Mouse (Mus musculus) layer of hippocampus, postnatal 14 days (tissue): Measurements from ENCODE around the gene Fiz1. TPM values are rescaled to one million over a fixed set of nuclear protein-coding genes. Genes with fewer than 3 reads are reported as not detected.

ENCODE experiments used
- DNase-seq, 2 experiments: peaks; one replicate each; pipeline ENCODE4 v3.0.0; 2021 to 2022; ENCODE audit warnings: low spot score in 2 of 2, mixed read lengths in 1 of 2
- long read RNA-seq, 2 experiments: library from polyadenylated mRNA; stranded (forward); transcript quantifications; one replicate each; pipeline ENCODE4 v2.0.0; 2021
- total RNA-seq, 2 experiments: library from RNA; stranded (reverse); gene quantifications; 2 replicates each; pipeline ENCODE4 v1.2.3; 2021

Gene Fiz1
- 10 to 100 TPM; 21.4 to 27.7 TPM for total RNA-seq
- long read RNA-seq, experiment 1, transcript Fiz1-201 (3 exons, 2,546 nt): major isoform, 7 of 11 reads
- long read RNA-seq, experiment 1, partial matches to known transcripts: 1 of 11 reads
- long read RNA-seq, experiment 1, other reads (novel, unspliced or antisense): 1 of 11 reads
- long read RNA-seq, experiment 2, transcript Fiz1-201 (3 exons, 2,546 nt): major isoform, 13 of 18 reads
- long read RNA-seq, experiment 2, partial matches to known transcripts: 2 of 18 reads
- long read RNA-seq, experiment 2, other reads (novel, unspliced or antisense): 0 of 18 reads

DNA sequence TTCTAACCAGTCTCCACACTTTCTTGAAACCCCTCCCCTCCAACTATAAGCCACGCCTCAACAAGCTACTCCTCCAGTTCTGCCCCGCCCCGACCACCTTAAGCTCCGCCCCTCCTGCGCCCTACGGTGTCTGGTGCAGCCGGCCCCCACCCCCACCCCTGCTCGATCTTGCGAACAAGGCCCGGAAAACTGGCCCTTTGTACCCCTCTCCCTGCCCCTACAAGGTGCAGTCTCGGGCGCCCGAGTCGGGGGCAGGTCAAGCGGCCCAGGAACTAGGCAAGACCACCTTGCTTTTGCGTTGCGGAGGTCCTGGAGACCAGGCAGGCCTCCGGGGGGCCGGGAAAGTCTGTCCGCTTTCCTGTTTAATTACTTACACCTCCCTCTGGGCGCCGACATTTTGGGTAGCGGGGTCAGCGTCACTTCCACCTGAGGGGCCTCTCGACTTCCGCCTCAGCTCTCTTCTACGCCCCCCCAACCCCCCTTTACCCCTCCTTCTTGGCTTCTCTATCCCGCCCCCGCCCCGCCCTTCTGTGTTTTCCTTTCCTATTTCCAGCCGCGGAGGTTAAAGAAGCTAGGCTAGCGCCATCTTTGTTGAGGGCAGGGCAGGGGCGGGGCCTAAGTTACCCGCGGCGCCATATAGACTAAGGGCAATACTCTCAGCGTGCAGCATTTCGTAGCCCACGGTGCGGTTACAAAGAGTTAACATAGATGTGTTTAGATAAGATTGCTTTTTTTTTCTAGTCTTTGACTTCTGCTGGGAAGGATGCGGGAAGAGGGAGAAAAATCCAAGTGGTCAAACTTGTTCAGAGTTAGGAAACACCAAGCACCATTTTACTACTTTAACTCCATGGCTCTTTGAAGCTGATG is at the start of gene Fiz1, which contains the start of gene Zfp524:
Fiz1 (minus strand) TSS at position 447 of the 867 bp plus-strand sequence.
Zfp524 (plus strand) TSS at position 165 of the 867 bp plus-strand sequence.
- peak; percentile 96 to 98 for DNase-seq

DNA sequence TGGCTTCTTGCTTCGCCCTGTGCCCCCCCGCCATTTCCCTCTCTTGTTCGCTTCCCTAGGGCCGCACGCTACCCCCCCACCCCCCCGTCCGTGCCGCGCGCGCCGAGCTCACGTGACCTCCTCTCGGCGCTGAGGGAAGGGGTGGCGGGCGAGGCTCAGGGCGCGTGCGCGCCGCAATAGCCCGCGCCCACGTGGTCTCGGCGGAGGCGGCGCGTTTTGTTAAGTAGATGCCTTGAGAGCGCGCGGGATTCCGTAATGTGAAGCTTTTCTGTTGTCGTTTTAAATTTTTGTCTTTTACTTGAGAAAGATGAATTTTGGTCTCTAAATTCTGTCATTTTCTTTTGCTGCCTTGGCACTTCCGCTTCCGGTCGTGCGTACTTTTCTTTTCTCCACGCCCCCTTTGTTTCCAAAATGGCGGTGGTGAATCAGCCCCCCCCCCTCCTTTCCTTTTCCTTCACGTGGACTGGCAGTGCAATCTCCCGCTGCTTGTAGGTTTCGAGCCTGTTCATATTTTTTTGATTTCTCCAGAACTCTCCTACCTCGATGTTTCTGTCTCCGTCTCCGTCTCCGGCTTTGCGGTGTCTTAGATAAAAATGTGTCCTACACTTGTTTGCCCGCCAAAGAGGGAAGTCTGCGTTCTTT is 48.0 kb upstream of the Fiz1 start:
- DNase-seq: peak in 1 of 2 experiments; percentile 76

DNA sequence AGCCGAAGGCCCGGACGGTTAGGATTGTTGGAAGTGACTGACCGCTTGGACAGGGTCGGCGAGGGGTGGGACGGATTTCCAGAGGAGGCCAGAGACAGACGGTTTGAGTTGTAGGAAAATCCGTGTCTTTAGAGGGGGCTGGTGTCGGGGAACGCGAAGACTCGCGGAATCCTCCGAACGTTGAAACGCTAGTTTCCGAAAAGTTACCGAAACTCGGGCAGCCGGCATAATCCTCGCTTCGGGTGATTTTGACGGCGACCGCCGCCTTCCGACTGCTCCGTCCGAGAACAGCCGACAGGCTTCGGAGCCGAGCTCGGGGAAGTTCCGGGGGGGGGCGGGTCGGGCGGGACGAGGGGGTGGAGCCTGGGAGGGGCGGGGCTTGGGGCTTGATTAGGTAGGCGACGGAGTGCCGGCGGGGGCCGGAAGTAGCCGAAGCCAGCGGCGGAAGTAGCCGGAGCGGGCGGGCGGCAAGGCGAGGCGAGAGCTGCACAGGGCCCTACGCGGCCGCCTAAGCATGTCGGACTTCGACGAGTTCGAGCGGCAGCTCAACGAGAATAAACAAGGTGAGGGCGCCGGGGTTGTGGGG is 47.4 kb upstream of the Fiz1 start, which contains the start of gene U2af2:
U2af2 (plus strand) TSS at position 370 of the 586 bp plus-strand sequence.
- peak; percentile 93 to 95 for DNase-seq

DNA sequence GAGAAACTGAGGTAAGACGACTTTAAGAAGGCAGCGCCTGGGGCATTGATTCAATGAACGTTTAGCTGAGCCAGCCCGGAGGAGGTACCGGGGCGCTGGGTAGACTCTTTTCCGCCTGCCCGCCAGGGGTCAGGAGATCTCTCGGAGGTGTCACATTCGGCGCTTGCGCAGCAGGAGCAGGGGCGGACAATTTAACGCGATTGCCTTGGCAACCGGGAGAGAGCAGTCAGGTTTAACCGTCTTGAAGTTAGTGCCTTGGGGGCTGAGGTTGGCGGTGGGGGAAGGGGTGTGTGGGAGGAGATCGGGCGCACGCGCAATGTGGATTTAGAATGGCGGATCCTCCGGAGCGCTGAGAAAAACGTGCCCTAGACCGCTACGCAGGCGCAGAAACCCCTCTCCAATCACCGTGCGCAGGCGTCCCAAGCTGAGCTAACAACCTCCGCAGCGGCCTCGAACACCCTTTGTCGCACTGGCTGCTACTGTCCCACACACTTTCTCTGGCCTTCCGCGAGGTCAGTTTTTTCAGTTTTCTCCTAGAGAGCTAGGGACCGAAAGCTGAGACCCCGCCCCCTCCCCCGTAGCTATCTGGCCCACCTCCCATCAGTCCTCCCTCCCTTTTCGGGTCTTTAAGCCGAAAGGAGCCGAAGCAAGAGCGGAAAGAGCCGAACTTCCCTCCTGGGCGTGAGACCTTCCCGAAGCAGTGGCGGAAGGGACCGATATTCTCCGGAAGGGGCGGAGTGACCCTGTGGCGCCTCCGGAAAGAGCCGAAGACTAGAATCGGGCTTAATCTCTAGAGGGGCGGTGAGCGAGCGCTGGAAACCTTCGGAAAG is 46.7 kb upstream of the Fiz1 start:
- peak; percentile 99 to 100 for DNase-seq

DNA sequence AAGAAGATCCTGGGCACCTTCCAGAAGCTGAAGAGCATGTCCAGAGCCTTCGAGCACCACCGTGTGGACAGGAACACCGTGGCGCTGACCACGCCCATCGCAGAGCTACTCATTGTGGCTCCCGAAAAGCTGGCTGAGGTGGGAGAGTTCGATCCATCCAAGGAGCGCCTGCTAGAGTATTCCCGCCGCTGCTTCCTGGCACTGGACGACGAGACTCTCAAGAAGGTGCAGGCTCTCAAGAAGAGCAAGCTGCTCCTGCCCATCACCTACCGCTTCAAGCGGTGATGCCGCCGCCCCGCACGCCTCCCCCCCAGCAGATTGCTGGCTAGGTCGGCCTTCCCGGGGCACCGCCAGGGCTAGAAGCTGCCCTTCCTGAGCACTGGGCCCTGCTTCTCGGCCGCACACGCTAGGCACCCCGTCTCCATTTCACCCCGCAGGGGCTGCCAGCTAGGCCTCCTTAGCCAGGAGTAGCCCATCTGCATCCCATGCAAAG is 45.8 kb upstream of the Fiz1 start:
- peak; percentile 69 to 81 for DNase-seq

DNA sequence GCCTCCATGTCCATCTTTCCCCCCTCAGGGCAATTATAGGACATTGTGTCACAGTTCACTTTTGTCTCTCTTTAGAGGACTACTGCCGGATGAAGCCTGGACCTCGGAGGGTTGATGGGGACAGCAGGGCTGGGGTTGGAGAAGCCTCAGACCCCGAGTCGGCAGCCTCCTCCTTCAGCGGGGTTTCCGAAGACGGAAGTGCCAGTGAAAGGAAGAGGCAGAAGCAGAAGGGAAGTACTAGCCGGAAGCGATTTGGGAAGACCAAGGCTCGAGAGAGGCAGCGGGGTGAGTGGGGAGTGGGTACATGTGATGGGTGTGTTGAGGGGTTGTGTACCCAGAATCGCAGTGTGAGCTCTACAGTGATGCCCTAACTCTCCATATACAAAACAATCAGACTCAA is 44.9 kb upstream of the Fiz1 start:
- no peak for DNase-seq

DNA sequence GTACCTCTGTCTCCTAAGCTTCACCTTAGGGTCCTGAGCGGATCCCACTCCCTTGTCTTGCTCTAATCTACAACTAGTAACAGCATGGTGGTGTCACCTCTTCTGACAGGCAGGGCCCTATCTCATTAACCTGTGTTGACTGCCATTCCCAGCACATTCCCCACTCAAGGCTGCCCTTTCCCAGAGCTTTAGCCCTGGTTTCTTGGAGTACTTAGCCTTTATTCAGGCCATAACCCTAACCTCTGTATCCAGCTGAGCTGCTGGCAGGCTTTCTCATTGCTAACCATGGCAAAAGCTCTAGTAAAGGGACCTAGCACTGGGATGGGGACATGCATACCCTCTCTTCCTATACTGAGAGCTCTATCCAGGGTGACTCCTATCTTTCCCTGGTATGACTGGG is 44.1 kb upstream of the Fiz1 start:
- DNase-seq: no peak

DNA sequence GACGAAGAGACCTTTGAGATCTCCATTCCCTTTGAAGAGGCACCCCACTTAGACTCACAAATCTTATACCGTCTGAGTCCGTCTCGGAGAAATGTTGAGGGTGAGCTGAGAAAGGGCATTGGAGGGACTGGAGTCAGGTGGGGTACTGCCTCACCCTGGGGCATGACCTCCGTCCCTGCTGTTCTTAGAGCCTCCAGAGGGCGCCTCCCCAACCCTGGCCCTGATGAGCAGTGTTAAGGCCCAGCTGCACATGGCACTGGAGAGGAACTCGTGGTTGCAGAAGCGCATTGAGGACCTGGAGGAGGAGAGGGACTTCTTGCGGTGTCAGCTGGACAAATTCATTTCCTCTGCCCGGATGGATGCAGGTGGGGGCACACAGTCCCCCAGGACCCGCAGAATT is 43.3 kb upstream of the Fiz1 start:
- no peak for DNase-seq

DNA sequence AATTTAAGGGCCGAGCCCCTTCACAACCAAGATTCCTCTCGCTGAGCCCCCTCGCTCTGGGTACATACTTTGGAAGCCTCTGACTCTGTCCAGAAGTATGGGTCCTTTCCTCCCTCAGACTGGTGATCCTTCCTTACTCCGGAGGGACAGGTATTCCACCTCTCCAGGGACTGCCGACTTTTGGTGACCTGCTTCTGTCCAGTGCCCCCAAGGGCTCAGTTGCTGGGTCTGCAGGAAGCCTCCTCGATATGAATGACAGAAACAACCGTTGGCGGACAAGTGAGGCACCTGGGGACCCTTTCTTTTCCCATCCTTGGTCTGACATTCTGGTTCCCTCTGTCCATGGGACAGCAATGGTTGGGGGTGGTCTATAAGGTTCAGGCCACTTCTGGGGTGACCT is 42.9 kb upstream of the Fiz1 start:
- no peak for DNase-seq

DNA sequence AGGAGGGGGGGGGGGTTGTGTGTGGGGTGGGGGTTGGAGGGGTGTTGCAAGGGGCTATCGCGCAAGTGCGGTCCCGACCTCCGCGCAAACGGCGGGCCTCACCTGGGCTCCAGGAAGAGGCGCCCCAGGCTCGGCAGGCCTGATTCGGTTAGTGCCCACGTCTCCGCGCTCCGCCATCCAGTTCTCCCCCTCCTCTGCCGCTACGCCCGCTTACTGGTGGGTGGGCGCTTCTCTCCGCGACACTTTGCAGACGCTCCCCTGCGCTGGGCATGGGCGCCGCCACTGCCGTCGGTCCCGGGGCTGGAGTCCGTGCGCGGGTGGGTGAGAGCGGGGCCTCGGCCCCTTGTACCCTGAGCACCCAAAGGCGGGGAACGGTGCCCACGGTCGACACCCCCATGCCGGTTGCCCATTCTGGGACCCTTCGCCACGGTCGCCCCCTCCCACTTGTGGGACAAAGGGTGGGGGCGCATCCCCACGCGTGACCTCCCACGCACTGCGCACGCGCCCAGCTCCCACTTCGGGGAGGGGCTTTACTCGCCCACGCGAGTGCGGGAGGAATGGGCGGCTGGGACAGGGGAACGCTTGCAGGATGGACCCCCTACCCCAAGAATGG is 42.3 kb upstream of the Fiz1 start:
- DNase-seq: peak; percentile 79 to 80

DNA sequence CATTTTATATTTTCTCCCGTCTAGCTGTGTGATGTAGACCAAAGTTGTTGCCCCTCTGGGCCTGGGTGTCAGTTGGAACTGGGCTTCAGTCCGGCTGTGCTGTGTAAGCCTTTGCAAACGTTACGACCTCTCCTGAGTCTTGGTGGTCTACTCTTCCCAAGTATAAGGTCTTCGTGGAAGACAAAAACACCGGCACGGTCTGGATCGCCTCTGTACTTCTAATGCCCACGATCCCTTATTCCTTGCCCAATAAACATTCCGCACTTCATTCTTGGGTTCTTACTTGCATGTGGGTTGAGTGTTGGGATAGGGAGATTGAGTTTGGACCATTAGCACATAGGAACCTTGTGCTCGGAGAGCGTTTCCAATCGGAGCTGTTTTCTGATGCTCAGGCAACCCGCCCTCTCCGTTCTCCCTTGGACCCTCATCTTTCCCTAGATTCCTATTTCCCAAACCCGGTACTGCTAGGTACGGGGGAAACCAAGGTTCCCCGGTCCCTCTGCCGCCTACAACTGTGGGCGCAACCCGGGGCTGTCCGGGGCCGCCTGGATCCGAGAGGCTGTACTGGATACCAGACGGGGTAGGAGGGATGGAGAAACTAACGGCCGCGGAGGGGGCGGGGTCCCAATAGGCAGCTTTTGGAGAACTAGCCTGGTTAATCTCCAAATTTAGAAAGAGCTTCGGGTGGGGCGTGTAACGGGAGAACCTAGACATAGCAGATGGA is 39.1 kb upstream of the Fiz1 start:
- DNase-seq: peak; percentile 55 to 63

DNA sequence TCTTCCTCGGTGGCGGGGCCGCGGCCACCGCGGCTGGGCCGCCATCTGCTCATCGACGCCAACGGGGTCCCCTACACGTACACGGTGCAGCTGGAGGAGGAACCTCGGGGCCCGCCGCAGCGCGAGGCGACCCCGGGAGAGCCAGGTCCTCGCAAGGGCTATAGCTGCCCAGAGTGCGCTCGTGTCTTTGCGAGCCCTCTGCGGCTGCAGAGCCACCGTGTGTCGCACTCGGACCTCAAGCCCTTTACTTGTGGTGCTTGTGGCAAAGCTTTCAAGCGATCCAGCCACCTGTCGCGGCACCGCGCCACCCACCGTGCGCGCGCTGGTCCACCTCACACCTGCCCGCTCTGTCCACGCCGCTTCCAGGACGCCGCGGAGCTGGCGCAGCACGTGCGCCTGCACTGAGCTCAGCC is 38.4 kb upstream of the Fiz1 start:
- no peak for DNase-seq

DNA sequence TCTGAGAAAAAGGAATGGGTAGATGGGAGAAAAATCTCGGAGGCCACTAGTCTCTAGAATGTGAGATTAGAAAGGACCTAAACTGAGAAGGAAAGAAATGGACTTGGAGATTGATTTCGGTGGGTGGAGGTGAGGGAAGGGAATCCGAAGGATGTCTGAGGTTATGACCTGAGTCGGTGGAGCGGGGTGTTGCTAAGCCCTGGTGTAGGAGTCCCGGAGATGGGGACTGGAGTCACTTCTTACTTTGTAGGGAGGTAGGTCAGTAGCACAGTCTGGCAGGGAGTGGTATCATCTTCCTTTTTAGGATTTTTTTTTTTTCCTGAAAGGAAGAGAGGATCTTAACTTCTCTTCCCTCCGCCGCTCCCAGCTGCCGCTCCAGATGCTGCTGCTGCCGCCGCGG is 37.9 kb upstream of the Fiz1 start:
- no peak for DNase-seq

DNA sequence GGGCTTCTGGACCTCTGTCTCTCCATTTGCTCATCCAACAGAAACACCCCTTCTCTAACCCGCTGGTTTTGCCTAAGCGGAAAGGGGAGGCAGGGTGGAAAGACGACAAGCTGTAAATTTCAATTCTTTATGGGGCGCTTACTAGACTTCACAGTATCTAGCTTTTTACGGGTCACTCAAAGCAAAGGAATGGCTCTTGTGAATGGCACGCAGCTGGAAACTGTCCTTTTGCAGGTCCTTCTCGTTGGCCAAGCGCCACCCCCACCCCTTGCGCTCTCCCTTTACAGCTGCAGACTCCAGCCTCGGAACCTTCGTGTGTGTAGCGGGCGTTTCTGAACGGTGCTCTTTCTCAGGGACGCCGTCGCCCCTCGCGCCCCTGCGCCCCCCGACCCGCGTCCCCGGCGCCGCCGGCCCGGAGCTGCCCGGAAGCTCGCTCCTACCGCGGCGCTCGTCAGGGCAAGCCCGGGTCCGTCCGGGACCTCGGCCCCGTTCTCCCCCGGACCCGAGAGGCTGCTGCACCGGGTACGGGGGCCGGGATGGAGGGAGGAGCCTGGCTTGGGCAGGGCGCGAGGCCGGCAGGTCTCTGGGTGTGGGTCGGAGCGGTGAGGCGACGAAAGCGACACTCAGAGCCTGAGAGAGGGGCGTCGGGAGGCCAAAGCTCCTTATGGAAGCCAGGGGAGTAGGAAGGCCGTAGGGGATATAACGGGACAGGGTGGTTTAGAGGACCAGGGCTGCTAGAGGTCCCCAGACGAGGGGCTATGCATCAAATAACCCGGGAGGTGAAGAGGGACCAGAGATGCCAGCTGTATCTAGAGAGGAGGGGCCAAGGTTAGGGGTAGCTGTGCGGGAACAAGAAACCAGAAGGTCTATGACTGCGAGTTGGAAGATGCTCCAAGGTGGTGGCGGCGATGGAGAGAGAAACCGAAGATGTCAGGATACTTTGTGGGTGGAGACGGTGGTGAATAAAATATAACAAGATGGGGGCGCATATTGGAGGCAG is 37.0 kb upstream of the Fiz1 start, which contains the start of gene Zfp580:
Zfp580 (plus strand) TSS at position 346 of the 1,000 bp plus-strand sequence.
- peak; percentile 78 to 86 for DNase-seq

DNA sequence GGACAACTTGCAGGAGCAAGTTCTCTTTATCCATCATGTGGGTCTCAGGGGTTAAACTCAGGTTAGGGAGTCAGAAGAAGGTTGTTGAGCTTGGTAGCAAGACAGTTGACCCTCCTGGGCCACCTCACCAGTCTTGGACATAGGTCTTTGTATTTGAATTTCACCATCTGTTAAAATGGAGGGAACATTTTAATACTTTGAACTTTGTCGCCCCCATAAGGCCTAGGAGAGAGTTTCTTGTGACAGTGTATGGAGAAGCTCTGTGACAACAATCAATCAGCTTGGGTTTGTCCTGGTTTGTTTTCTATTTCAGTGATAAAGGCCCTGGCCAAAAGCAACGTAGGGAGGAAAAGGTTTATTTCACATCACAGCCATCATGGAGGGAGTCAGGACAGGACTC is 32.8 kb upstream of the Fiz1 start:
- DNase-seq: peak in 1 of 2 experiments; percentile 50

DNA sequence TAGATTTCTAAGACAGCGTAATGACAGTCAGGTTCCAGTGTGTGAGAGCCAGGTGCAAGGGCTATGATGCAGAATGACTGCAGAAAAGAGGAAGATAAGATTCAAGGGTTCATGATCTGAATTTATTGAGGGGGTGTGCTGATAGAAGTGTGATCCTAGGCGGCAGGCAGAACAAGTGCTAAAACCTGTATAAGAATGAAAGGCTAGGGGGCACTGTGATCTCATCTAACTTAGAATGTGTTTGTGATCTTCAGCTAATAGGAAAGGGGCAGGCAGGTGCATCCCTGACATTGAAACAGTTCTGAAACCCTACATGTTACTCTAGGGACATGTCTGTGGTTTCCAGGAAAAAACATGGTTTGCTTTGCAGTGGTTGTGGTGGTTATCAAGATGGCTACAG is 31.6 kb upstream of the Fiz1 start:
- no peak for DNase-seq

DNA sequence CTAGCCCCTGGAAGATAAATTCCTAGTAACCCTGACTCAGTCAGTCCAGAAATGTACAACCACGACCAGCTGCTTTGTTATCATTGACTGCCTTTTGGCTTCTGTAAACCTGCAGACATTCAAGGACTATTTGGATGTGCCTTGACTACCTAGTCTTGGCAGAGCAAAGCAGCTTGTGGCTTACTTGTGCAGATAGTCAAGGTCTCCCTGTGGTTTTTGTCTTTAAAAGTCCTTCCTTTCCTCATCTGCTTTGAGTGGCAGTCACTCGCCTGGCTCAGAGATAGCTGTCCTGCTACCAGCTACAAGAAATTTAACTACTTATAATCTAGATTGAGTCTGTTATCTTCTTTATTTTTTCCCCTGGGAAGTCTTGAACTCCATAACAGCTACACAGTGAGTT is 30.5 kb upstream of the Fiz1 start:
- no peak for DNase-seq

DNA sequence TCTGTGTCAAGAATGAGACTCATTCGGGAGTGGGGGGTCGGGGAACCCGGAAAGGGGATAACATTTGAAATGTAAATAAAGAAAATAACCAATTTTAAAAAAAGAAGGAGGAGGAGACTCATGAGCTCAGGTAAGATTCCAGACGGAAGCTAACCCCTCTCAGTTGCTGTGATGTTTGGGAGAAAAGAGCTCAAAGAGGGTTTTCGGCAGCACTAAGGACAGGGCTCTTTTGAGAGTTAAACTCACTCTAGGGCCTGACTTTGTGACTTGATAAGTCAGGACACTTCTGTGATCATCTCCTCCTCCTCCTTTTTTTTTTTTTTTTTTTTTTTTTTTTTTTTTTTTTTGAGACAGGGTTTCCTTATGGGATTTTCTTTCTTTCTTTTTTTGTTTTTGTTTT is 24.4 kb upstream of the Fiz1 start:
- DNase-seq: no peak
